Mouse (Mus musculus) ES-CJ7 (cell line): ENCODE measurements at regions not wholly inside any gene's neighbourhood (a gene's known extent, or its start where the extent isn't known, plus 50 kb on each side); places are given as distances from the start of the nearest gene placed in this dataset.

Experiments
- DNase-seq: peaks from one replicate; pipeline ENCODE4 v3.0.0; 2011; ENCODE audit warnings: low read depth, low spot score

GRCm38 (mm10) chr2:171676083-171676482 lies 367.2 kb downstream of the Cbln4 start:
- no peak for DNase-seq

- no peak for DNase-seq
These were observed 367.9 kb downstream of the Cbln4 start for GRCm38 (mm10) chr2:171675411-171675810.

- no peak for DNase-seq
These were observed 372.2 kb downstream of the Cbln4 start for GRCm38 (mm10) chr2:171670945-171671547.

- DNase-seq, result no peak
These were observed 374.2 kb downstream of the Cbln4 start for GRCm38 (mm10) chr2:171668791-171669645.

GRCm38 (mm10) chr2:171662571-171662970 lies 380.7 kb downstream of the Cbln4 start:
- no peak for DNase-seq

GRCm38 (mm10) chr2:171661896-171662511 lies 381.3 kb downstream of the Cbln4 start:
- no peak for DNase-seq

GRCm38 (mm10) chr2:171657125-171657524 lies 386.1 kb downstream of the Cbln4 start:
- DNase-seq, result no peak

- no peak for DNase-seq
These were observed 401.5 kb downstream of the Cbln4 start for GRCm38 (mm10) chr2:171641730-171642129.

GRCm38 (mm10) chr2:171640478-171640877 lies 402.8 kb downstream of the Cbln4 start:
- DNase-seq, result no peak

- peak; percentile 64 for DNase-seq
These were observed 404.3 kb downstream of the Cbln4 start for GRCm38 (mm10) chr2:171638931-171639330.

- no peak for DNase-seq
These were observed 406.4 kb downstream of the Cbln4 start for GRCm38 (mm10) chr2:171636837-171637236.

GRCm38 (mm10) chr2:171633355-171634097 lies 409.7 kb downstream of the Cbln4 start:
- no peak for DNase-seq

- DNase-seq, result no peak
These were observed 413.1 kb downstream of the Cbln4 start for GRCm38 (mm10) chr2:171630101-171630715.

- DNase-seq, result peak; percentile 74
These were observed 414.9 kb downstream of the Cbln4 start for GRCm38 (mm10) chr2:171628182-171628850.

GRCm38 (mm10) chr2:171620668-171621067 lies 422.6 kb downstream of the Cbln4 start:
- DNase-seq, result no peak

- no peak for DNase-seq
These were observed 423.0 kb downstream of the Cbln4 start for GRCm38 (mm10) chr2:171620253-171620652.

- DNase-seq, result no peak
These were observed 424.5 kb downstream of the Cbln4 start for GRCm38 (mm10) chr2:171618771-171619170.

GRCm38 (mm10) chr2:171618333-171618732 lies 424.9 kb downstream of the Cbln4 start:
- DNase-seq, result no peak

GRCm38 (mm10) chr2:171615462-171615861 lies 427.8 kb downstream of the Cbln4 start:
- no peak for DNase-seq

GRCm38 (mm10) chr2:171605064-171605463 lies 438.2 kb downstream of the Cbln4 start:
- DNase-seq, result no peak

GRCm38 (mm10) chr2:171595240-171595639 lies 448.0 kb downstream of the Cbln4 start:
- no peak for DNase-seq
